Mouse (Mus musculus): ENCODE measurements around the gene Gadd45g.

GRCm38 (mm10) chr13:51840702-51841101 lies 5.8 kb upstream of the Gadd45g start:
- no peak for TF ChIP-seq GABPA (IDR thresholded peaks at IDR 0.05; ENCODE audit: insufficient replicate concordance, low read depth, low read length)
- no peak for TF ChIP-seq MAZ (IDR thresholded peaks at IDR 0.05; ENCODE audit: low read depth, low read length)
- TF ChIP-seq HCFC1 (IDR thresholded peaks at IDR 0.05; ENCODE audit: low read depth, low read length), result no peak
- no peak for TF ChIP-seq TBP (conservative IDR thresholded peaks at IDR 0.05; ENCODE audit: low read depth, low read length)
- TF ChIP-seq MXI1 (IDR thresholded peaks at IDR 0.05; ENCODE audit: low read depth, low read length), result no peak
- TF ChIP-seq CTCF (conservative IDR thresholded peaks at IDR 0.05 in 1 of 2, IDR thresholded peaks at IDR 0.05 in 1 of 2; ENCODE audit: low read depth in 2 of 2, low read length in 2 of 2), result no peak
- no peak for TF ChIP-seq ZKSCAN1 (IDR thresholded peaks at IDR 0.05; ENCODE audit: borderline replicate concordance, low read depth, low read length)
